Mouse (Mus musculus) erythroblast, embryonic 14.5 days (primary cell): ENCODE results near the gene Mcrip2. TPM values are rescaled to one million over a fixed set of nuclear protein-coding genes. Genes with fewer than 3 reads are reported as not detected.

Source experiments
- H3K27me3 ChIP-seq: 2 replicates; pipeline ENCODE4 v1.6.1; 2012; ENCODE audit warnings: inconsistent platforms; ENCODE audit not compliant: control insufficient read depth
- H3K36me3 ChIP-seq: 2 replicates; pipeline ENCODE4 v1.6.1; 2012; ENCODE audit warnings: mild to moderate bottlenecking, inconsistent platforms; ENCODE audit not compliant: control insufficient read depth
- H3K4me1 ChIP-seq: 2 replicates; pipeline ENCODE4 v1.6.1; 2012; ENCODE audit warnings: inconsistent platforms; ENCODE audit not compliant: control insufficient read depth
- H3K4me3 ChIP-seq: replicated peaks from 2 replicates; pipeline ENCODE3; 2012; ENCODE audit warnings: moderate library complexity, mild to moderate bottlenecking, inconsistent platforms
- H3K9me3 ChIP-seq: 2 replicates; pipeline ENCODE4 v1.6.1; 2012; ENCODE audit warnings: low read length, inconsistent platforms, mixed read lengths; ENCODE audit not compliant: control insufficient read depth
- GATA1 ChIP-seq: IDR thresholded peaks from 2 replicates; pipeline ENCODE4 v1.6.1; 2012; ENCODE audit warnings: low read length, inconsistent platforms, mixed read lengths
- TAL1 ChIP-seq: IDR thresholded peaks from 3 replicates; pipeline ENCODE4 v1.6.1; 2012; ENCODE audit warnings: low read length, inconsistent platforms, mixed read lengths
- polyA plus RNA-seq: library from polyadenylated mRNA; stranded (reverse); fragments of >175 nt; gene quantifications from 2 replicates; pipeline ENCODE4 v1.2.3, GENCODE M21; 2012

The Mcrip2 gene
- polyA plus RNA-seq, result 3.7 and 4.0 TPM in 2 replicates

DNA sequence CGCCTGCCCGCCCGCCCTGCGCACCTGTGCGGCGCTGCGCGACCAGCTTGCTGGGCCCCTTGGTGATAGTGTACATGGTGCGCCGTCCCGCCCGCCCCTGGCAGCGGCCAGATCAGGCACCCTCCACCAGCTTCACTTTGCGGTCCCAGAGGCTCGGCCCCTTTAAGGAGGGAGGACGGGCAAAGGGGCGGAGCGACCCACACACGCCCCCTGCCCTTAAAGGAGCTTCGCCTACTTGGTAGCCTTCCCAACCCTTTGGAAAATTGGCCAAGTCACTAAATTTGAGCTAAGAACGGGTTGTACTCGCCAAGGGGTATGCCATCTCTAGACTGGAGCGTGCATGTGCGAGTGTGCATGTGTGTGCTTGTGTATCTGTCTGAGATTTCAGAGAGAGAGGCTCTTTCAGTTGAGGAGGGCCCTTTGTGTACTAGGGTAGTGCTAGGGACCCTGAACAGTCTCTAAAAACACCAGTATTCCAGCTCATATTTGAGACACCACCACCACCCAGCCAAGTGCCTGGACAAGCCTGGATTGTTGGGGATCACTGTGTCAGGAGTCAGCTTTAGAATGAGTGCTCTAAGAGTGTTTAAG, at the start of gene Mcrip2:
Mcrip2 (minus strand) TSS at position 164 of the 591 bp plus-strand sequence.
- Histone ChIP-seq H3K9me3 (no peaks in the 10 kb centered on the region), H3K36me3 (peaks cover 22% of the 10 kb centered on the region), H3K4me3 (peak within 1 kb of the TSS; percentile 67), H3K4me1 (peaks cover 48% of the 10 kb centered on the region), H3K27me3 (no peaks in the 10 kb centered on the region)
- no peak for TF ChIP-seq GATA1
- TF ChIP-seq TAL1, result no peak

DNA sequence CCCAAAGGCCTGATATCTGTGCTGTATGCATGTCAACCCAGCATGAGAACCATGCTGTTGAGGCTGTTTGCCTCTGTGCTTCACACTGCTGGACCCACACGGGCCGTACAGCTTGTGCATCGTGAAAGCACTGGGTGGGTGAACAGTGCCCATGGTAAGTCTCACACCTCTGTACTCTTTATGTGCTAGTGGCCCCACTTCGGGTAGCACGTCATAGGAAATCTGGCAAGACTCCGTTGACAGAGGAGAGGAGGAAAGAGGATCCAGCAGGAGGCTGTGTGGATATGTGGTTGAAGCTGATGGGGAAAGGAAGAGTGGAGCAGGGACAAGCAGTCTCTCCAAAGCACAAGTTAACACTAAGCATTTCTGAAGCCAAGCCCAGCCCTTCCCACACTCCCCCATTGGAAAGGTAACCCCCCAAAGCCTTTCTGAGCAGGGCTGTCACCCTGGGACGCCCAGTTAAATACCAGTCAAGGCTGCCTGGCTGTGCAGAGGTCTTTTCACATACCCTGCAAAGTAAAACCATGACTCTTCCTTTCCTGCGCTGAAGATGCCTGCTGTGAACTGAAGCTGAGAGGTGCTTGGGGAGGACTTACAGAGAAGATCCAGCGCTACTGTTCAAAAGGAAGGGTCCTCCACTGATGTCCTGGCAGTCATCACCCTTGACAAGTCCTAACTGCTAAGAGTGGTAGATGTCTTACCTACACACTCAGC, 49.6 kb upstream of the Mcrip2 start:
- Histone ChIP-seq H3K4me1 (peaks cover 74% of the 10 kb centered on the region), H3K36me3 (peaks cover 23% of the 10 kb centered on the region), H3K9me3 (no peaks in the 10 kb centered on the region), H3K27me3 (no peaks in the 10 kb centered on the region), H3K4me3 (peak overlapping the region; percentile 73)
- TF ChIP-seq TAL1 (no peak), GATA1 (no peak)

DNA sequence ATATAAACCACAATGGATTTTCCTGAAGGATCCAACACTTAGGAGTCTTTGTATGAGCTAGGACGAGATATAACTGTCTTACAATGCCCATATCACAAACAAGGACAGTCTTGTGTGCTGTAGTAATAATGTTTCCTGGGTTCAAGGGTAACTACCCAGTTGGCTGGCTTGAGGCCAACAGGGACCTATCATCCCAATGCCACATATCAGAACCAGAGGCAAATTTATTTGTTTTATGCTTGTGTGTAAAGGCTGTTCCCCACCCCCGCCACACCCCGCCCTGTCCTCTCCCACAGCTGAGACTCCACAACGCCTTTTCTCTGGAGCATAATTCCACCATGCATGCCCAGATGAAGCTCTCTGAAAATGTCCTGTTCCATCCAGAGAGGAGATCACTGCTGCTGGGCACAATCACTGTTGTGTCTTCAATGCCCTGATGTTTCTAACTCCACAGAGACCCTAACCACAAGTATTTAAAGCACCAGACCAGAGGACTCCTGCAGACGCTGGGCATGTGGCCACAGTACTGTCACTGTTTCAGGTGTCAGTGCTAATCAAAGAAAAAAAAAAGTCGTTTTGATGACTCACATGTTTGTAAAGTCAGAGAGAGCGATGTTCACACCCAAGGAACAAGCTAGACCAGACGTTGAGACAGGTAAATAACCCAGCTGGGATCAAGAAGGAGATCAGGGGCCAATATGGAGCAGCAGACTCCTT, 48.5 kb upstream of the Mcrip2 start:
- no peak overlapping the region for H3K4me3 ChIP-seq
- H3K27me3 ChIP-seq, result no peaks in the 10 kb centered on the region
- no peaks in the 10 kb centered on the region for H3K9me3 ChIP-seq
- peaks cover 14% of the 10 kb centered on the region for H3K36me3 ChIP-seq
- peaks cover 72% of the 10 kb centered on the region for H3K4me1 ChIP-seq
- TF ChIP-seq TAL1 (no peak), GATA1 (no peak)

DNA sequence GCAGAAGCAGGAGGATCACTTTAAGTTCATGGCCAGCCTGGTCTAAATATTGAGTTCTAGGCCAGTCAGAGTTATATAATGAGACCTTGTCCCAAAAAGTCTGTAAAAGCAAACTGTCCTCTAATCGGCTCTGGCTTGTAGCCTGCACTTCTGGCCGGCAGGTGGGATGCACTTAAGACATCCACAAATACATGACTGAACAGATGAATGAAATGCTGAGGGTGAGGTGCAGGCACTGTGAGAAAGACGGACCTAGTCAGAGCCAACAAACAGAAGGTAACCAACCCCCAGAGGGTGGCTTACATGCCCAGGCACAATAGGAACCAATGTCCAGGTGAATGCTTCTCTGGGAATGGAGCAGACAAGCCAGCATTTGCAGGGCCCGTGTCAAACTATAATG, 45.7 kb upstream of the Mcrip2 start:
- peaks cover 55% of the 10 kb centered on the region for H3K4me1 ChIP-seq
- H3K36me3 ChIP-seq, result peaks cover 13% of the 10 kb centered on the region
- no peaks in the 10 kb centered on the region for H3K9me3 ChIP-seq
- no peaks in the 10 kb centered on the region for H3K27me3 ChIP-seq
- no peak overlapping the region for H3K4me3 ChIP-seq
- no peak for TF ChIP-seq TAL1
- no peak for TF ChIP-seq GATA1

DNA sequence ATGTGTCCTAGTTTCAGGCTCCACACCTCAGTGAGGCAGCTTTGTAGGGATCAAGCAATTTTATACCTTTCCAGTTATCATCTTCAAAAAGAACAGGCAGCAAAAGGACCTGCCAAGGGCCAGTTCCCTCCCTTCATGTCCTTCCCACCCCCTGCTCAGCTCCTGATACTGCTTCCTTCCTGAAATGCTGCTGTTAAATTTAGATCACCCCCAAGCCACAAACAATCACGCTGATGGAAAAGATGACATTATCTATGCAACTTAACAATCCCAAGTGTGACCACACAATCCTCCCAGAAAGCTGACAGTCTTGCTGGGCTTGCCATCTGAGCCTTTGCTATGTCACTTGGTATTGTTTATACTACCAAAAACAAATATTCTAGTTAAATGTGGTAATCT, 45.3 kb upstream of the Mcrip2 start:
- no peaks in the 10 kb centered on the region for H3K9me3 ChIP-seq
- H3K36me3 ChIP-seq, result peaks cover 13% of the 10 kb centered on the region
- no peak overlapping the region for H3K4me3 ChIP-seq
- H3K27me3 ChIP-seq, result no peaks in the 10 kb centered on the region
- no peak for TF ChIP-seq TAL1
- no peak for TF ChIP-seq GATA1
- peaks cover 51% of the 10 kb centered on the region for H3K4me1 ChIP-seq

DNA sequence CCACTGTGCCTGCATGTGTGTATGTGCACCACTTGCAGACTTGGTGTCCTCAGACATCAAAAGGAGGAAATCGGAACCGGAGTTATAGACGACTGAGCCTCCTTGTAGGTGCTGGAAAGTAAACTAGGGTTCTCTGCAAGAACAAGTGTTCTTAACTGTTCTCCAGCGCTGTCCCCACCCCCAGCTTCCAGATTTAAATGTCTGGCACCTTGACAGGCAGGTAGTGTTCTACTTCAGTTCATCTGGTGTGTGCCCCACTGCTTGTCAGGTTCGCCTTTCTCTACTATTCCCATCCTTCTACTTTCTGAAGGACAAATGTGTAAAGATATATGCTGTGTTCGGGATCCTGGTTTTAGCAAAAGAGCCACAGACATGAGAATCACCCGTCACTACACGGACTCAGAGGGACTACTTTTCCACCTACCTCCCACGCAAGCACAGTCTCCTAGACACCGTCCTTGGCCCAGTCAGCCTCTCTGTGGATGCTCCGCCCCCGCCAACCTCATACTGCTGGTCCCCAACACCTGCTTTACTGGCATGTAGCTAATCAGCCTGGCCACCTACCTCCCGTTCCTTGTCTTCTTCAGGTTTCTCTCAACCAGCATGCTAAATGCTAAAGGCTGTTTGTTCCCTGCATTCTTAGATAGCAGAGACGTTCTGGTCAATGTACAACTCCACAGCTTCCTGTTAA, 44.8 kb upstream of the Mcrip2 start:
- no peak for TF ChIP-seq TAL1
- TF ChIP-seq GATA1, result no peak
- H3K36me3 ChIP-seq, result peaks cover 13% of the 10 kb centered on the region
- H3K4me1 ChIP-seq, result peaks cover 45% of the 10 kb centered on the region
- no peaks in the 10 kb centered on the region for H3K27me3 ChIP-seq
- H3K4me3 ChIP-seq, result no peak overlapping the region
- no peaks in the 10 kb centered on the region for H3K9me3 ChIP-seq

DNA sequence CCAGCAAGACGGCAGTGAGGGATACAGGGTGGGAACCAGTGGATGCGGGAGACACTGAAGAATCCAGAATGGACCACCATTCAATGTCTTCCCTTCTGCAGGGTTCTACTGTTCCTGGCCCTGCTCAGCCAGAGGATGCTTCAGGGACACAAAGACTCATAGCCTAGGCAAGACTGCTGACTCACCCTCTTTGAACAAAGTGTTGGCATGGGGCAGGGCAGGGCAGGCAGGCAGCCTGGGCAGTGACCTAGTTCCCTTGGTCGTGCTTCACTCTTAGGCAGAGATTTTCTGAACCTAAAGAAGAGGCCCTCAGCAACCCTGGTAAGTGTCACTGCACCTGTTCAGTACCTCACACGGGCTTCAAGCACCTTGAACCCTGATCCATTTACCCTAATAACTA, 43.3 kb upstream of the Mcrip2 start:
- H3K36me3 ChIP-seq, result peaks cover 9% of the 10 kb centered on the region
- no peak for TF ChIP-seq TAL1
- TF ChIP-seq GATA1, result no peak
- H3K4me3 ChIP-seq, result no peak overlapping the region
- no peaks in the 10 kb centered on the region for H3K27me3 ChIP-seq
- peaks cover 30% of the 10 kb centered on the region for H3K4me1 ChIP-seq
- H3K9me3 ChIP-seq, result no peaks in the 10 kb centered on the region

DNA sequence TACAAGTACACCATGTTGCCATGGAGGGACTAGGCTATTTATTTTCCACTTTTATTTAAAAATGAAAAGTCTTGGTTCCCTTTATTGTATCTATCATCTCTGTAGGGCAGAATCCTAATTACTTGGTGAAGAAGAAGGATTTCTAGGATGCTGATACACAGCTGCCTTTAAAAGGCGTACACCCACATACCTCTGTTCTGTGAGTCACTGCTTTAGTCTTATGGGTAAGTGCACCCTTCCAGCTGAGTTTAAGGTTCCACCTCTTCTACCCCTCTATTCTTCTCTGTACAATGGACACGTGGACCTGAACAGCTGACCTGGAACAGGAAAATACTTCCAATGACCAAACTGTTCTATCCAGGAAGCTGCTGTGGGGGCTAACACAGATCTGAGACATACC, 39.1 kb upstream of the Mcrip2 start:
- H3K4me1 ChIP-seq, result peaks cover 16% of the 10 kb centered on the region
- no peaks in the 10 kb centered on the region for H3K9me3 ChIP-seq
- TF ChIP-seq TAL1 (no peak), GATA1 (no peak)
- H3K4me3 ChIP-seq, result no peak overlapping the region
- peaks cover 4% of the 10 kb centered on the region for H3K36me3 ChIP-seq
- H3K27me3 ChIP-seq, result no peaks in the 10 kb centered on the region

DNA sequence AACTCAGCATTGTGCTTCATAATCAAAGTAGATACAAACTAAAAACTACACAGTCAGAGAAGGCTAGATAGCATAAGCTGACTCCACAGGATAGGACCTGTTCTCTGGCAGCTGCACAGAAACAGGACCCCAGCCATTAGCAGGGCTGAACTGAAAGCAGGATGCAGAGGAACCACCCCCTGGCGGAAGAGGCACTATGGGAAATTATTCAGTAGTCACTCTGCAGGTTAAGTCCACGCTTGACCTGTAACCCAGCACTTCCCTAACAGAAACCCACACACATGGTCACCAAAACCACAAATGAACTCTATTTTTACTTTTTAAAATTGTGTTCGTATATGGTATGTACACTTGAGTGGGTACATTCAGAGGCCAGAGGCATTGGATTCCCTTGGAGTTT, 34.5 kb upstream of the Mcrip2 start:
- Histone ChIP-seq H3K4me3 (no peak overlapping the region), H3K36me3 (peaks cover 16% of the 10 kb centered on the region), H3K9me3 (no peaks in the 10 kb centered on the region; the same call in 1 of the 2 replicates), H3K27me3 (no peaks in the 10 kb centered on the region), H3K4me1 (peaks cover 6% of the 10 kb centered on the region)
- TF ChIP-seq TAL1 (no peak), GATA1 (no peak)
